Mouse (Mus musculus) A20 (cell line): ENCODE measurements at regions not wholly inside any gene's neighbourhood (a gene's known extent, or its start where the extent isn't known, plus 50 kb on each side); places are given as distances from the start of the nearest gene placed in this dataset.

Source experiments
- DNase-seq: peaks from one replicate; pipeline ENCODE4 v3.0.0-alpha.2; 2011; ENCODE audit warnings: low read depth, low spot score

- DNase-seq: no peak
Measured at GRCm38 (mm10) chrX:146428506-146428905, 533.8 kb upstream of the Htr2c start.

GRCm38 (mm10) chrX:146459891-146460290, 502.4 kb upstream of the Htr2c start:
- DNase-seq: no peak

- DNase-seq: peak; percentile 4
Measured at GRCm38 (mm10) chrX:146477581-146477980, 484.7 kb upstream of the Htr2c start.

GRCm38 (mm10) chrX:146512492-146512891, 449.8 kb upstream of the Htr2c start:
- no peak for DNase-seq

- DNase-seq: no peak
Measured at GRCm38 (mm10) chrX:146513261-146513660, 449.1 kb upstream of the Htr2c start.

GRCm38 (mm10) chrX:146528775-146529174, 433.5 kb upstream of the Htr2c start:
- no peak for DNase-seq

- no peak for DNase-seq
Measured at GRCm38 (mm10) chrX:146537811-146538210, 424.5 kb upstream of the Htr2c start.

GRCm38 (mm10) chrX:146558606-146559005, 403.7 kb upstream of the Htr2c start:
- DNase-seq: peak; percentile 3
